Mouse (Mus musculus) liver, postnatal 0 days (tissue): Measurements from ENCODE around the gene Fignl1. TPM values are rescaled to one million over a fixed set of nuclear protein-coding genes. Genes with fewer than 3 reads are reported as not detected.

Experiments used
- ATAC-seq: fragments of 200-750 bp; cut with Nextera tagmentation; 2 replicates; pipeline ENCODE4 v1.8.0; 2017; ENCODE audit warnings: mild to moderate bottlenecking, moderate library complexity
- DNase-seq: peaks from one replicate; pipeline ENCODE4 v3.0.0-alpha.2; 2016
- H3K27ac ChIP-seq: fragments of 300-500 bp; sonication (generic); 2 replicates; pipeline ENCODE4 v1.5.1; 2014; ENCODE audit warnings: antibody characterized with exemption, moderate library complexity, mild to moderate bottlenecking, low read depth
- H3K27me3 ChIP-seq: fragments of 300-500 bp; sonication (generic); 2 replicates; pipeline ENCODE4 v1.6.1; 2014; ENCODE audit warnings: low read length, control low read depth, mixed read lengths; ENCODE audit not compliant: insufficient read depth
- H3K36me3 ChIP-seq: fragments of 300-500 bp; sonication (generic); replicated peaks from 2 replicates; pipeline ENCODE4 v1.6.1; 2014; ENCODE audit warnings: mild to moderate bottlenecking, control low read depth, low read length, moderate library complexity, mixed read lengths; ENCODE audit not compliant: insufficient read depth
- H3K4me1 ChIP-seq: fragments of 300-500 bp; sonication (generic); 2 replicates; pipeline ENCODE4 v1.6.1; 2014; ENCODE audit warnings: antibody characterized with exemption, mild to moderate bottlenecking, control low read depth; ENCODE audit not compliant: insufficient read depth
- H3K4me2 ChIP-seq: fragments of 300-500 bp; sonication (generic); 2 replicates; pipeline ENCODE4 v1.6.1; 2014; ENCODE audit warnings: low read depth, mild to moderate bottlenecking, low read length, moderate library complexity, mixed read lengths
- H3K4me3 ChIP-seq: fragments of 300-500 bp; sonication (generic); 2 replicates; pipeline ENCODE4 v1.5.1; 2014; ENCODE audit warnings: low read depth, low read length
- H3K9ac ChIP-seq: fragments of 300-500 bp; sonication (generic); replicated peaks from 2 replicates; pipeline ENCODE4 v1.6.1; 2014; ENCODE audit warnings: mild to moderate bottlenecking, moderate library complexity
- H3K9me3 ChIP-seq: fragments of 300-500 bp; sonication (generic); 2 replicates; pipeline ENCODE4 v1.6.1; 2016; ENCODE audit warnings: mild to moderate bottlenecking, control low read depth, low read length, mixed read lengths
- CTCF ChIP-seq: sonication (generic); IDR thresholded peaks from 2 replicates; pipeline ENCODE4 v1.5.1; 2016; ENCODE audit warnings: antibody characterized with exemption, low read depth
- EP300 ChIP-seq: IDR thresholded peaks from 2 replicates; pipeline ENCODE4 v1.6.1; 2016; ENCODE audit warnings: antibody characterized with exemption, low read depth, mild to moderate bottlenecking
- WGBS: fragments of 180-500 bp; shearing (Covaris S2); extraction: QIAGEN DNeasy Blood & Tissue Kit; methylation state at CpG from one replicate; pipeline ENCODE4 v1.1.7; 2014; ENCODE audit not compliant: insufficient replicate concordance; 5-methylcytosine and 5-hydroxymethylcytosine counted together
- polyA plus RNA-seq: library from polyadenylated mRNA; unstranded; fragments of >200 nt; fragmentation: Nextera tagmentation; extraction: Ambion mirVana; gene quantifications from 2 replicates; pipeline ENCODE4 v1.2.1, GENCODE M21; 2015

Fignl1 gene
- polyA plus RNA-seq, 1 experiment from 2014 or later: 31.2 TPM

DNA sequence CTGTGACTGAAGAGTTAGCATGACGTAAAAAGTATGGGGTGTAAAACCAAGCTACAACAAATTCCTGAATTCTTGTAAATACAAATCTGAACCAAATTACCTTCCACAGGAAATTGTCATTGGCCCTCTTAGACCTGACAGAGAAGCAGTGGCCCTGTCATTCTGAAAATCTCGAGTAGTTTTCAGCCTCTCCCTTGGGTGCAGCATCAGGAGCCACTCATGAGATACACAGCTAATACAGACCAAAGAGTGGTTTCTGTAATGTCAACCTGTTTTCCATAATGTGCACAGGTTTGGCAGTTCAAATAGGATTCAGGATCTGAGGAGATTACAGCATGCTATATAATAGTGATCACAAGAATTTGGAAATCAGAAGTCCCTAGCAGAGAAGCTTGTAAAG, 71.2 kb downstream of the Fignl1 start:
- 61% methylated on average over 2 of the region's 2 CpGs for WGBS
- ATAC-seq: no peak

More for the DNA sequence above, 71.2 kb downstream of the Fignl1 start:
- H3K9ac ChIP-seq: no peak overlapping the region
- no peaks in the 10 kb centered on the region for H3K9me3 ChIP-seq
- H3K4me2 ChIP-seq: no peak overlapping the region
- peaks cover 36% of the 10 kb centered on the region for H3K4me1 ChIP-seq
- peaks cover 18% of the 10 kb centered on the region for H3K36me3 ChIP-seq
- TF ChIP-seq EP300 (no peak), CTCF (no peak)
- DNase-seq: no peak
- no peak overlapping the region for H3K4me3 ChIP-seq
- H3K27me3 ChIP-seq: no peaks in the 10 kb centered on the region
- H3K27ac ChIP-seq: no peak overlapping the region

Other genes starting within 250 kb of the Fignl1 start
- not detected in 2 replicates for gene 4930512M02Rik, start 181.1 kb downstream of the Fignl1 start, polyA plus RNA-seq
- 11.6 and 12.5 TPM in 2 replicates for gene Ikzf1, start 124.0 kb downstream of the Fignl1 start, polyA plus RNA-seq
- 17.5 and 19.5 TPM in 2 replicates for gene Ddc, start 89.2 kb upstream of the Fignl1 start, polyA plus RNA-seq
- gene Grb10, start 229.7 kb upstream of the Fignl1 start, polyA plus RNA-seq: 113 and 121 TPM in 2 replicates